Mouse (Mus musculus) stomach, postnatal 0 days (tissue): ENCODE results near the gene Arhgef38.

ENCODE experiments used
- CTCF ChIP-seq: IDR thresholded peaks from 2 replicates; pipeline ENCODE4 v1.5.1; 2016; ENCODE audit warnings: antibody characterized with exemption, low read depth, mild to moderate bottlenecking, moderate library complexity
- EP300 ChIP-seq: optimal IDR thresholded peaks from 2 replicates; pipeline ENCODE3; 2016; ENCODE audit warnings: antibody characterized with exemption

- no peak for TF ChIP-seq CTCF
- TF ChIP-seq EP300, result no peak
Observed at GRCm38 (mm10) chr3:133094305-133094704, 140.4 kb downstream of the Arhgef38 start.
